Mouse (Mus musculus) thymus, adult 2 months (tissue): ENCODE results near the gene Tgfb2.

ENCODE experiments used
- CTCF ChIP-seq: fragments of 200-500 bp; IDR thresholded peaks from 2 replicates; pipeline ENCODE4 v1.5.1; 2012; ENCODE audit warnings: mild to moderate bottlenecking, control low read depth, low read length, moderate library complexity, borderline replicate concordance; ENCODE audit not compliant: control insufficient read depth, poor library complexity, insufficient read depth; ENCODE audit errors: extremely low read depth
- POLR2A ChIP-seq: fragments of 200-500 bp; IDR thresholded peaks from 2 replicates; pipeline ENCODE4 v1.6.1; 2012; ENCODE audit warnings: mild to moderate bottlenecking, low read length, control low read depth, moderate library complexity; ENCODE audit not compliant: control insufficient read depth, poor library complexity, insufficient read depth; ENCODE audit errors: extremely low read depth

GRCm38 (mm10) chr1:186656201-186656600 lies 49.6 kb downstream of the Tgfb2 start:
- TF ChIP-seq CTCF (no peak), POLR2A (no peak)
